Mouse (Mus musculus) fibroblast of lung, adult 2 months (primary cell): Measurements from ENCODE around the gene Necap2.

ENCODE experiments used
- DNase-seq: peaks from one replicate; pipeline ENCODE4 v3.0.0-alpha.2; 2011; ENCODE audit warnings: low read depth

Gene Necap2

DNA sequence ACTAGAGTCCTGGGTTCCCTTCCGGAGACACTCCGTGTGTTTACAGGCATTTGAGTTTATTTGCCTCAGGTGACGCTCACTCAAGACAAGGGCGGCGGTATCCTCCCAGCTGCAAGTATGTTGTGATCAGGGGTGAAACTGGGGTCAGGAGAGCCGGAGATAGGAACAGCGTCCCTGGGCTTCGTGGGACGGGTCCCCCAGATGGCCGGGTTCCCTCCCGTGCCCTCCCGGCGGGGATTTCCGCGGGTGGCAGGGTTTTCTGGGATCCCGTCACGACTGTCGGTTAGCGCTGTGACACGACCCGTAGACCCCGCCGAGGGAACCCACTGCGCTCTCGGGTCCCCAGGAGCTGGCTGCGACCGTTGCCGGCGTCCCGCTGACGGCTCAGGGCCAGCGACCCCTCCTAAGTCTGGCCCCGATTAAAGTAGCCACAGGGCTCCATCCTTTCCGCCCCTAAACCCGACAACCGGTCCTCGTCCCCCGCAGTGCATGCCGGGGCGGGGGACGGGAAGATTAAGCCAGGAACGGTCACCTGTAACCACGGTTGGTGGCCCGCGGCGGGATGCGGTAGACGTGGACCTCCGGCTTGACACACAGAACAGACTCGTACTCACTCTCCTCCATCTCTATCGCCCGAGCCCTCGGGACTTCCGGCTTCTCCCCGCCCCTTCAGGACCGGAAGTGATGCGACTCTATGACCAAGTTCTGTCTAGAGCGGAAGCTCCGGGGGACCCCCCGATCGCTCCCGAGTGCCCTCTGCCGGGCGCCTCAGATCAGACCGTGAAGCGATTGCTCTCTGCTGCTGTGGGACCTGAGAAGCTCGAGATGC is at the start of gene Necap2:
Necap2 (minus strand) TSS at position 677 of the 829 bp plus-strand sequence.
- DNase-seq, result peak; percentile 66

DNA sequence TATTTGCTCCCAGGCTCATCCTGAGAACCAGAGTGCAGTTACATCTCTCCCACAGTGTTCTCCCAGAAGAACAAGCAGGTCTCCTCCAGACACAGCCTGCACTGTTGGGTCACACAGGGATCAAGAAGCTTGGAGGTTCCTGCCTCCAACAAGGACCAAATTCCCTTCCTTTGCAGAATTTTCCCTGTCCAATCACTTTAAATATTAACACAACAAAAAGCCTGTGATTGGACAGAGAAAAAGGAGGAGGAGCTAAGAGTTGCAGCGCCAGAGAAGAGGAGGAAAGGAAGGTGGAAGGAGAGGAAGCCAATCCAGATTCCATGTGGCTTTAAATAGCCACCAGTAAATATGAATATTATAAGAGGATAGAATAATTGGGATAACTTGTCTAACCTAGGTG is 44.9 kb upstream of the Necap2 start:
- no peak for DNase-seq

DNA sequence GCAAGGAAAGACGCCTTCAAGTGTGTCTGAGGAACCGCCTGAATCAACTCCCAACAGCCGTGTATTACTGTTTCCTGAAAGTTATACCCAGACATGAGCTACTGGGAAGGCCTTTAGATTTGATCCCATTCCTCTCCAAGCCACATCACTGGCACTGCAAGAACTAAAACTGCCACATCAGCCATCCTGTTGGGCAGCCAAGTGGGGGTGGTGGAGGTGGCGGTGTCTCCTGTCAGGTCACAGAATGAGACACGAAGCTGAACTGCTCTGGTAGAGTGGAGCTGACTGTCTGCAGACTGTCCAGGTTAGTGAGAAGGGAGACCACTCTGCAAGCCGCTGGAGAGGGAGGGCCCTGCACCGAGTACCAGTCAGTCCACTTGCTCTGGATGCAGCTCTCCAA is 44.5 kb upstream of the Necap2 start:
- DNase-seq, result no peak

DNA sequence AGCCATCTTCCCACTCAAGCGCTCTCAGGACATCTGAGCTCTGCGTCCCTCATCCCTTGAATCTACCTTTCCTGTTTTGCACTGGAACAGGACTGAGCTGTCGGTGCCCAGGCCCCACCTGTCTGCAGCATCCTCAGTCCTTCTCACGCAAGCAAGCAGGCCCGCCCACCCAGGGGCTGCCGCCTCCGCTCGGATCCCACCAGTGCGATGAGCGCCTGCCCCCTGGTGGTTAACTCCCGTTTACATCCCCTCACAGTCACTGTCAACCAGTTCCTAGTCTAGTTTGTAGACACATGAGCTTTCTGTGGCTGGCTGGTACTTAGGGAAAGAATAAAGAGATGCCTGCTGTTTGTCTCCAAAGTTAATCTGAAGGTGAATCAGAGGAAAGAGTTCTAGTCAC is 42.5 kb upstream of the Necap2 start:
- DNase-seq, result no peak

DNA sequence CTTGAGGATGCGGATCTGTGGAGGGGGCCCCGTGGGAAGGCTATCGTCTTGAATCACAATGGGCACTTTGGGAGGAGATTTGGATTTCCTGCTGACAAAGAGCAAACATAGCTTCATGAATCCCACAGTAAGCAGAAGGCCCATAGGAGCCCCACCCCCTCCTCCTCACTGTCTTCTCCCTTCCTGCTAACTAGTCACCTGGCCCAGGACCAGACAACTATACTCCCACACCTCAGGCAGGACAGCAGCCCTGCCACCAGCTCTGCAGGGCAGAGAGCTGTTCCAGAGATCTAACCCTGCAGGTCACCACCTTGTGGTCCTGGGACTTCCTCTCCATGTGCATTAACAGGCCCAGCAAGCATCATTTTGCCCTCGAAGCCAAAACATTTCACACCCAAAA is 40.5 kb upstream of the Necap2 start:
- DNase-seq, result no peak

DNA sequence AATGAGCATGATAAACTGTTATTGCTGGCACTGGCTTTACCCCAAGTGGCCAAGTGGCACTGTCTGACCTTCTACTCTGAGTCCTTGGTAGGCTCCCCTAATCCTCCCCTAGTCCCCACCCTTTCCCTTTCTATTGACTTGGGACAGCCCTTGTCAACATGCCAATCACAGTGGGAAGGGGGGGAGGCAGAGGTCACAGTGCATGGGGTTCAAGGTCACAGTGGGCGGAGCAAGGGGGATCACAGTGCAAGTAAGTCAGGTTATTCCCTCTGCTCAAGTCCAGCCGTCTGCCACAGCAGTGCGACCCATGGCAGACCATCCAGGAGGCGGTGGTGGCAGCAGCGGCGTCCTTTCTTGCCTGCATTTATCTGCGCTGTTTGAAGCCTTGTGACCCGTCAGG is 37.2 kb upstream of the Necap2 start:
- no peak for DNase-seq

DNA sequence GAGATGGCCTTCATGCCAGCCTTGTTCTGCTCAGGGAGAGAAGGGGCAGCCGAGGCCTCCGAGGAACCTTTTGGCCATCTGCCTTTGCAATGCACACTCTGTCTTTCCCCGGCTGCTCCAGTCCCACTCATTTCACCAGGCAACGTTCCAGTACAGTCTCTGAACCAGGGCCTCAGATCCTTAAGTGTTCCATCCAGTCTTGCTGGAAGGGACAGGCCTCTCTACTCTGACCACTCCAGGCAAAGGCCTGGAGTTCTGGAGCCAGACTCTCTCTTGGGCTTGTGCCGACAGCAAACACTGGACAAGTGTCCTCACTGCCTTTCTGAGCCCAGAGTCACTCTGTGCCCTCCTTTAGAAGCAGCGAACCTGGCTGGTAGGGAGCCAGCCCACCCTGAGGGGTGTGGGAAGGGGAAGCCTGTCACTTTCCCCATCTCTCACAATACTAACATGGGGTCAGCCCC is 36.4 kb upstream of the Necap2 start:
- DNase-seq, result no peak

DNA sequence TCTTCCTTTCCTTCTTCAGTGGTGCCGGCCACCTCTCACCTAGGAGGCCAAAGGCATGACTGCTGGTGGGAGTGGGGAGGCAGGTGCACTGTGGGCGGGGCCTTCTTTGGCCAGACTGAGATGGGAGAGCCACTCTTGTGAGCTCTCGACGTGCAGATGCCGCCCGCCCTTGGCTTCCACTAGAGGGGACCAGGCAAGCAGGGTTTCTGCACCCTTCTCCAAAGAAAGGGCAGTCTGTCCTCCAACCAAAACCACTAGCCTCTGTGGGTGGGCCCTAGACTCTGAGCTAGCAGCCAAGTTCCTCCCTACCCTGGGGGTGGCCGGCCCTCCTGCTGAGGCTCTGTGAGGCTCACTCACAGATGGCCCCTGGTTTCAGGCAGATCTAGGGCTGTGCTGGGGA is 35.7 kb upstream of the Necap2 start:
- no peak for DNase-seq

DNA sequence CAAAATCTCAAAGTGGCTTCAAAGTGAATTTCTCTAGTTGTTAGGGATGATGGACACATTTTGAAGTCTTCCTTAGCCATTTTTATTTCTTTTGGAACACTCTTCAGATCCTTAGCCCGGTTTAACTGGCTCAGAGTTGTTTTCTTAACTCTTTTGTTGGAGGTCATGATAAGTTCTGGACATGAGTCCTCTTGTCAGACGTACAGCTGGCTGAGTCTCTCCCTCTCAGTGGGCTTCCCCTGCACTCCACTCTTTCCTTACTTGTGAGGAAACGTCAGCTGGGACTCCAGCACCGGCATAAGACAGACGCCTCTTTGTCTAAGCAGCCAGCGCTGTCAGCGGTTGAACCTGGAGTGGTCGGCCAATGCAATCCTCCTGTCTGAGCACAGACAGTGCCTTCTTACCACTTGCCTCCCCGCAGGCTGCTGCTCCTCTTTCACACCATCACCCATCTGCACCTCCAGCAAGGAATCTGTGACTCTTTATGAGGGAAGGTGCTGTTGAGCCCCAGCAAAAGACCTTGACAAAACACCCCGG is 30.1 kb upstream of the Necap2 start:
- DNase-seq, result peak; percentile 42

DNA sequence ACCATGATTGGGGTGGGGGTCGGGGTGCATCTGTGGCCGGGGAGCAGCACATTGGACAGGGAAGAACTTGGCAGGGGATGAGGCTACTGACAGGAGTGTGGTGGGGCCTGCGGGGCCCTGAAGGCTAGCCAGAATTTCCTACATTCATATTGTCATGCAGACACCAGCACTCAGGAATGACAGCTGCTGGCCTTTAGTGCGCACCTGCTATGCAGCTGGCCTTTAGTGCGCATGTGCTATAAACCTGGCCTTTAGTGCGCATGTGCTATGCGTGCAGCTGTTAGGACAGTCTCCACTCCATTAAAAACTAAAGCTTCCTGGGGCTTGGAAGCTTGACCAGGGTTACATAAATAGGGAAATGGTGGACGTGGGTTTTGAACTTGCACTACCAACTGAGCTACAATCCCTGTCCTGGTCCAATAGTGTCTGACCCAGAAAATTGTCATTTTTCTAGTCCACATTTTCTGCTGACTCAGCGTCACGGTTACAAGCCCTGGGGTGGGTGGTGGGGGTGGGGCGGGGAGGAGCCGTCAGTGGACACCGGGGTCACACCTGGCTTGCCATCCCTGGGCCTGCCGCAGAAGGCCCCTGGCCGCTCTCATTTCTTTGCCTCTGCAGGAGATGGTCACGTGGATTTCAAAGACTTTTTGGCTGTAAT is 28.5 kb upstream of the Necap2 start:
- no peak for DNase-seq

DNA sequence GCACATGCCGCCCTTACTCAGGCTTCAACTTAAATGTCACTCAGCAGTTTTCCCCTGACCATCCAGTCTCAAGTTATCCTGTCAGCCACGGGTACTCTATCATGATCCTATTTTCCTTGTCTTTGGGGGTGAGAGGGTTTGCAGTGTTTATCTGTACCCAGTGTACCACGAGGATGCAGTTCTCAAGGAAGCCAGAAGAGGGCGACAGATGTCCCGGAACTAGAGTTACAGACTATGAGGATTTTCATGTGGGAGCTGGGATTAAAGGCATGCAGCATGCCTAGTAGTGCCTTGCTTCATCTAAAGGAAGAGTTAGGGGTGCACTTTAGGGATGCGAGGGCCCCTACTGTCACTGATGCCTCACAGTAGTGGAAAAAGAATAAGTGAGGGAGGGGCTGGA is 23.7 kb upstream of the Necap2 start:
- DNase-seq, result no peak

DNA sequence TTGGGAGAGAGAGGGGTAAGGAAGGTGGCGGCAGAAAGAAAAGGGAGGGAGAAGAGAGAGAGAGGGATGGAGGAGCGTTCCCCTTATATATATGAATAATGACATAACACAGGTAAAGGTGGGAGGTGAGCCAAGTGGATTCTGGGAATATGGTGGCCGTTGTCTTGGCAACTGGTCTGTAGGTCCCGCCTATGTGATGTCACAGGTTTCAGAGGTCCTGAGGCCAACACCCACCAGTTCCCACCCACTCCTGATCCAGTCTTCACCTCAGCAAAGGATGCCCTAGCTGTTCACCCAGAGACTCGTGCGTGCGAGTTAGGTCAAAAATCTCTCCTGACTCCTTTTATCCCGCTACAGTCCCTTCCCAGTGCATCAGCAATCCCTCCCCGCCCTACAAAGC is 23.1 kb upstream of the Necap2 start:
- DNase-seq, result no peak

DNA sequence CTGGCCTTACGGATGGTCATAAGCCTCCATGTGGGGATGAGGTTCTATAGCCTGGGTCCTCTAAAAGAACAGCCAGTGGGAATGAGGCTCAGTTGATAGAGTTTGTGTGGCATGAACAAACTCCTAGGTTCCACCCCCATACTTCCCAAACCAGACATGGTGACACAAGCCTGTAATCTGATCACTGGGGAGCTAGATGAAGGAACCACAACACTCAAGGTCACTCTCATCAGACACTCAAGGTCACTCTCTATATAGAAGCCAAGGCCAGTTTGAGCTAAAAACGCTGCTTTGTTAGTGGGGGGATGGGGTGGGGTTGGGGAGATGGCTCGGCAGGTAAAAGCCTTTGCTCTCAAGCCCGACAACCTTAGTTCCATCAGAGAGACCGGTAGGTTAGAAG is 21.8 kb upstream of the Necap2 start:
- no peak for DNase-seq

DNA sequence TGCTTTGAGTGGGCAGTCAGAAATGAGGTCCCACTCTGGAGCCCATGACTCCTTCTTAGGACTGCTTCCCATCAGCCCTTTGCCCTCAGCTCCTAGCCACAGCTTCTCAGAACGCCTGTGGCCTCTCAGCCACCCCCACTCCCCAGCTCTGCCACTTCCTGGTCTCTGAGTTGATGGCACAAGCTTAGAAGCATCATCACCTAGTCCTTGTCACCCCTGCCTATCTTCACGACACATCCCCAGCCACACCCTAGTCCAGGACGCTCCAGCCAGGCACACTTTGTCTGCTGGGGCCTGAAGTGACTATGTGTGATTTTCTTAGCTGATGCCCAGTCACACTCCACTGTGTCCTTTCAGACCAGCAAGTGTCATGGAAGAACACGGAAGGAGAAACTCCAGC is 20.8 kb upstream of the Necap2 start:
- no peak for DNase-seq

DNA sequence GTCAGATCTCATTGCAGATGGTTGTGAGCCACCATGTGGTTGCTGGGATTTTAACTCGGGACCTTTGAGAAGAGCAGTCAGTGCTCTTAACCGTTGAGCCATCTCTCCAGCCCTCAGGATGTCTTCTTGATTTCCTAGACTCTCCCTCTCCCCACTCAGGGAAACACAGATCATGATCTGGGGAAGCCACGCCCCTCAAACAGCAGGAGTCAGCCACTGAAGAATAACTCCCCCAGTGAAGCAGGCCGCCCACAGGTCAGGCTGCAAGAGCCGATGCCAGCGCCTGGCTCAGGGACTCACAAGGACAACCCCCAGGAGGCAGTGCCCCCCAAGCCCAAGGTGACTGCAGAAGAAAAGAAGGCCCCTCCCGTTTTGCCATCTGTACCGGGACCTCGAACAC is 18.6 kb upstream of the Necap2 start:
- DNase-seq, result no peak

DNA sequence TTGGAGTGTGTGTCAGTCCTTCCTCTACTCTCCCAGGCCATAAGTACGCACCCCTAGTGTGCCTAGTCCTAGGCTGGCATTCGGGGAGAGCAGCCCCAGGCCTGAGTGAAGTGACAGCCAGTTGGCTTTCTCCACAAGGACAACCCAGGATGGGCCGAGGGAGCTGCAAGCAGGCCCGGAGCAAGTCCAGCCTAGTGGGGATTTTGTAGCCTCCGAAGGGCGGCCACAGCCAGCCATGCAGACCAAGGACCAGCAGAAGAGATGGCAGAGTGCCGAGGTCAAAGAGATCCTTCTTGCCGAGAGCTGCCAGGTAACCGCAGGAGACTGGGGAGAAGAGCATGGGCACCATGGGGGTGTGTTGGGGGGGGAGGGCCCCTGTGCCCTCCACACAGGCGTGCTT is 16.9 kb upstream of the Necap2 start:
- no peak for DNase-seq

DNA sequence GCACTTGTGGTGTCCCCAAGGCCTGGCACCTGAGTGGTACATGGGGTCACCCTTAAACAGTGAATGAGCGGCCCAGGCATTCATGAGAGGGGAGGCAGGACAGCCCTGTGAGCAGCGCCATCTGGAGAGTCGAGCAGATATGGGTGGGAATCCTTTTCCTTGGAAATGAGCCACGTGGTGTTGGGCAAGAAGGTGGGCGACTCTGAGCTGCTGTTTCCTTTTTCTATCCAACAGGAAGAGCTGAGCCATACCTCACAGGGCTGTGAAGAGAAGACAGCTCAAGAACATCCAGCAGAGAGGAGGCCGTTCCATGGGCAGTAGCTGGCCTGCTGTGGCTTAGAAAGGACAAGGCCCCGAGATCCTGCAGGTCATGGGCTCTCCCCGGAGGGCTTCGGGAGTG is 10.6 kb upstream of the Necap2 start:
- DNase-seq, result no peak

DNA sequence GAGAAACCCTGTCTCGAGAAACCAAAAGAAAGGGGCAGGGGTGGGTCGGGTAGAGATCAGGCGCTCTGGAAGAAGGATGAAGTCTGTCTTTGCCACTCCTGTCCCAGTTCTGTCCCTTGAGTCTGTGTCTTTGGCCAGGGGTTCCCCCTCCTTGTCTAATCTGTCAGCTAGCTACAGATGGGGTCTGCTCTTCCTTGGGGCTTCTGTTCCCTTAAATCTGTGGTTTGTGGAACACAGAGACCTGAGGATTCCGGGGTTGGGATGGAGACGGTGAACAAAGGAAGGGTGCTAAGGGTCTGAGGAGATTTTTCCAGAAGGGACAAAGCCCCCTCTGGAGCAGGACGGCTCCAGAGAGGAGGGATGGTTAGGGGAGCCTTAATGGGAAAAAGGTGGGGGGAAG is 9.9 kb upstream of the Necap2 start, which contains the start of gene Spata21:
Spata21 (plus strand) TSS at position 301 of the 400 bp plus-strand sequence.
- DNase-seq, result no peak

DNA sequence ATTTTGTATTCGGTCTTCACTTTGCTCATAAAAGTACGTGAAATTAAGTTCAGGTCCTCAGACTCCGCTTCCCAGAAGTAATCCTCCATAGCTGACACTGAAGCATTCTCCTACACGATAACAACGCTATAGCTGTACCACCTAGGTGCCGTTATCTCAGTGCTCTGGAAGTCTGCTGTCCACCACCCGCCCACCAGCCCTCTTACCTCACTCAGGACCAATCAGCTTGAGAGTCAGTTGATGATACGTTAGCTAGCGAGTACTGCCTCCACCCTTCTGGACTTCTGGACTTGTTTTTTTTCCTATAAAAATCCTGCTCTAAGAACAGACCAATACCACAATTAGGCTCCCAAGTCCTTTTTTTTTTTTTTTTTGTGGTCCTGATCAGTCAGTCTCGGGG is 8.7 kb upstream of the Necap2 start:
- DNase-seq, result no peak

DNA sequence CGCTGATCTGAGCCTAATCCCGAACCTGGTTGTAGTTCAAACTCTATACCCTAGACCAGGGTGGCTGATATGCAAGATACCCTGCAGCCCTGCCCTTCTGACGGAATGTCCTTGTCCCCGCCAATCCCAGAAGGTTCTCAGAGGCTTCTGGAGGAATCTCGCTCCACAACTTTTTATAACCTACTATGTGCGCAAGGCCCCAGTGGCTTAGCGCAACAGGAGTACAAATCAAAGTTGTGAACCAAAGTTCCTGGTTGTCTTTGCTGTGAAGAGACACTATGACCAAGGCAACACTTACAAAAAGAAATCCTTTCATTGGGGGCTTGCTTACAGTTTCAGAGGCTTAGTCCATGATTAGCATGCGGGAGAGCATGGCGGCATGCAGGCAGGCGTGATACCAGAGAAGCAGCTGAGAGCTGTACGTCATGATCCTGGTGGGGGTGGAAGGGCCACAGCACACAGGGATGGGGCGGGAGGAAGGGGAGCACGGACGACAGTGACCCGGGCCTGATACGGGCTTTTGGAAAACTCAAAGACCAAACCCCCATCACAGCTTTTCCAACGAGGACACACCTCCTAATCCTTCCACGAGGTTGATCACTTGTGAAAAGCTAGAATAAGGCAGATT is 467 bp upstream of the Necap2 start:
- DNase-seq, result no peak

DNA sequence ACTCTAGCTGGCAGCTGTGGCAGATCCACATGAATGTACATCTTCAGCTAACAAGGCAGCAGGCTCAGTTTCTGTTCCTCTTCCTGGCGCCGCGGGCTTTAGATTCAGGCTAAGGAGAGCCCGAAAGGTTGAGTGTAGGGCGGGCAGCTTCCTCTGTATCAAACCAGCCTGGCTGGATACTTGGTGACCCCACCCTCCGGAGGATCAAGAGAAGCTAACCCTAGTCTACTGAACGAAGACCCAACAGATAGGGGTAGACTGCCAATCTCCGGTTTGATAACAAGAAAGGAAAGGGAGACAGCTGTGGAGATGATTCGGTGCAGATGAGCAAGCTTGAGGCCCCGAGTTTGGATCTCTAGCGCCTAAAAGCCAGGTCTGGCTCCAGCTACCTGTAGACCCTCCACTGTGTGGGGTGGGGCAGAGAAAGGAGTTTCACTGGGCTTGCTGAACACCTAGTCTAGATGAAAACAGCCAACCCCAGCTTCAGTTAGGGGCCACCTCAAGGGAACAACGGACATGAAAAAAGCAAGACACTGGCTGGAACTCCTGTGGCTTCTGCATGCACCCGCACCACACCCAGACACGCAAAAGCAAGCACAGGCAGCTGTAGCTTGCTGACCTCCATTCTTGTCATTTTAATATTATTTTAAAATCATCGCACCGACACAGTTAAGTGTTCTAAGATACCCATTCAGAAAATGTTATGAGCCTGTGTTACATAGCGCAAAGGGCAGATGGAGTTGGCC is 1.2 kb downstream of the Necap2 start:
- no peak for DNase-seq

DNA sequence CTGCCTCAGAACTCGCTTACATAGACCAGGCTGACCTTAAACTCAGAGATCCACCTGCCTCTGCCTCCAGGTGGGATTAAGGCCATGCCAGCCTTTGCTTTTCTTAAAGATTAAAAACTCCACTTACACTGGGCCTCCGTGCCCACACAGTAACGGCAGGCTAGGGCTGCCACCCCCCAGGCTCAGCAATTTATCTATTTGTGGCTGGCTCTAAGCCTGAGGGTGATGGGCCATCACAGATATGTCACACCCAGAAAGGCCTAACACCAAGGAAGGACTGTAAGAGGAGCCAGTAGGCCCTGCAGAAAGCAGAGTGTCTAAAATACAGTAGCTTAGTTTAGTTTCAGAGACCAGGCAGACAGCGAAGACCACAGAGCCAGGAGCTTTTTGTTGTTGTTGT is 4.0 kb downstream of the Necap2 start:
- no peak for DNase-seq
